Mouse (Mus musculus): ENCODE data around the gene Astl.

Gene Astl

DNA sequence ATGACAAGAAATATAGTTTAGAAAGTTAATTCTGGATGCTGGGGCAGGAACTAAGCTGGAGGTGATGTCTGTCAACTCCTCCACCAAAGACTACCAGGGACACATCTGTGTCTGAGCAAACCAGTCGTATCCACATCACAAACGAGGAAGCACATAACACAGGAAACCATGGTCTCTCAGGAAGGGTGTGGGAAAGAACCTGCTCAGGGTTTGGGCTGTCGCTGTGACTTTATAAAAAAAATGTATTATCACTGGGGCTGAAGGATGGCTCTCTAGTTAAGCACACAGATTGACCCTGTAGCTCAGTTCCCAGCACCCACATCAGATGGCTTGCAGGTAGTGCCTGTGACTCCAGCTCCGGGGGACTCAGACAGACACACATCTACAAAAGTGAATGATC, 19.4 kb upstream of the Astl start:
- in situ Hi-C loops (cut with MboI; ENCODE audit: low pct_unique_long_range_greater_than_20kb in 1 of 2, low sequenced_read_pairs in 2 of 2, unreplicated experiment in 1 of 2) = no loop called here

DNA sequence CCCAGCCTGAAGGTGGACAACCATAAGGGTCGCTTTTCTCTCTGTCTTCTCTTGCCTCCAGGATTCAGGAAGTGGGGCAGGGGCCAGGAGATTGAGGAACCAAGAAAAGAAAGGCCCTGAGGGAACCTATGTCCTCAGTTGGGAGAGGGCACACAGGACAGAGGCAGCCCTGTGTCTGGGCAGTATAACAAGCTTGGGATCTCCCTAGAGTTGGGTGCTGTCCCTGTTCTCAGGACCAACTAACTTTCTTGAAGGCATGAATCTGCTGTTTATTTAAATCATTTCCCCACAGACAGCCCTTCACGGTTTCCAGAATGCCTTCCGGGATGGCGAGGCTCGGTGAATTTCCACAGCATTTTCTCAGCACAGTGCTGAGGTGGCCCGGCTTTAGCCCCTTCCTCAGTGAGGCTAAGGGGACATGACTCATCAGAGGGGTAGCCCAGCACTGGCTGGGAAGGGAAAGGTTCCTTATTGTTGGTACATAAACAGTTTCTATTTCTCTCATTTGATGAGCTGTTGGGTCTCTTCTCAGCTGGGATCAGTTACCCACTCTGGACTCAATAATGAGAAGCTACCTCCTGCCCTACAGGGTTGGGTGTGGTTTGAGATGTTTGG, 15.7 kb upstream of the Astl start:
- in situ Hi-C loops (cut with MboI; ENCODE audit: low pct_unique_long_range_greater_than_20kb in 1 of 2, low sequenced_read_pairs in 2 of 2, unreplicated experiment in 1 of 2) = no loop called here

DNA sequence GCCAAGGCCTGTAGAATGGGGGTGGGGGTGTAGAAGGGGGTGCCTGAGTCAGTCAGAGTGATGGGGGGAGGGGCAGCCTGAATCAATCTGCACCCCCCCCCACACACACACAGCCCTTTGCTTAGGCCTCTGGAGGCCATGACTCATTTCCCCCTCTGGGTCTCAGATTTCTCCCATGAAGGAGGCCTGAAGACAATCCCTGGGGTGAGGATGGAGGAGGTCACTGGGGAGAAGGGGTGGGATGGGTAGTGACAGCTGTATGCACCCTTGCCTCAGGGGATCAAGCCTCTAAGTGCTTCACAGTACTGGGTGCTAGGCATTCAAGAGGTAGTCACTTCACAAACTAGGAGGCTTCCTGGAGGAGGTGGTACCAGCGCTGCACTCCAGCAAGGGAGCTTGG, 14.8 kb upstream of the Astl start:
- in situ Hi-C loops (cut with MboI; ENCODE audit: low pct_unique_long_range_greater_than_20kb in 1 of 2, low sequenced_read_pairs in 2 of 2, unreplicated experiment in 1 of 2) = no loop called here

DNA sequence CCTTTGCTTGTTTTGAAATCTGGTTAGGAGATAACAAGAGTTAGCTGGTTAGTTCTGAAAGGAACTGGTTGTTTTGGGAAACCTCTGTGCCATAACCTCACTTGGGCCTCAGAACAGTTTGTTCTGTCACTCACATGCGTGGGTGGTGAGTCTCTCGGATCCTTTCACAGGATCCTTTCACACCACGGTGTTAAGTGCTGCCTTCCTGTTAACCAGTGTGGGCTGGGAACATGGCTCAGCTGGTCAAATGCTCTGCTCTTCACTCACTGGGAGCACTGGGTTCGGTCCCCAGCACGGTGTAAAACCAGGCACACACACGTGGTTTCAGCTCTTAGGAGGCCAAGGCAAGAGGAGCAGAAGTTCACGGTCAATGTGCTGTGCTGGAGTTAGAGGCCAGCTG, 14.0 kb upstream of the Astl start:
- in situ Hi-C loops (cut with MboI; ENCODE audit: low pct_unique_long_range_greater_than_20kb in 1 of 2, low sequenced_read_pairs in 2 of 2, unreplicated experiment in 1 of 2) = no loop called here

DNA sequence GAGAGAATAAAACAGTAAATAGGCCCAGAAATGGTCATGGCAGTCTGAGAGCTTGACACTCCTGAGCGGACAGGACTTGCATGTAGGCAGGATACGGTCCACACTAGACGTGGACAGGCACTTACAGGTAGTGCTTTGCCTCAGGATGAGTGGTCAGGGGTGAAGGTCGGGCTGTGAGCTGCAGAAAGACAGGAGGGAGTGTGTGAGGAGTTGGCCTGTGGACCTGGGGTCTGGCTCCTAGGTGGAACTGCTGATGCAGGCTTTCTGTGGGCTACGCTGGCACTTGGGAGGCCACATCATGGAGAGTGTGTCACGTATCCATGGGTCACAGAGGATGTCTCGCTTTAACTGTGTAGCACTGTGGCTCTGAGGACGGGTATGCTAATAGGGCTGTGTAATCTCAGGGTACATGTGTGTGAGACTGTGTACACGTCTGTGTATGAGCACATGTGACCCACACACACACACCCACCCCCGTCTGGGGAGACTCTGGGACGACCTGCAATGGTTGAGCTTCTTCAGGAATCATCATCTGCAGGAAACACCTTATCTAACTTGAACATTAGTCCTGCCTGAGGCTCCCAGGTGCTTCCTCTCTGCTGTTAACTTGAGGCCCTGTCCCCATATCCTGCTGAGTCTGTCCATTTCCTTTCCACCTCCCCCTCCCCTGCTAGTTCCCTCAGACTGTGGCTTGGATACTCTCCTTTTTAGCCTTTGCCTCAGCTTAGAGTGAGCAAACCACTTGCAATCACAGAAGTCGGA, 10.2 kb upstream of the Astl start:
- in situ Hi-C loops (cut with MboI; ENCODE audit: low pct_unique_long_range_greater_than_20kb in 1 of 2, low sequenced_read_pairs in 2 of 2, unreplicated experiment in 1 of 2) = no loop called here

DNA sequence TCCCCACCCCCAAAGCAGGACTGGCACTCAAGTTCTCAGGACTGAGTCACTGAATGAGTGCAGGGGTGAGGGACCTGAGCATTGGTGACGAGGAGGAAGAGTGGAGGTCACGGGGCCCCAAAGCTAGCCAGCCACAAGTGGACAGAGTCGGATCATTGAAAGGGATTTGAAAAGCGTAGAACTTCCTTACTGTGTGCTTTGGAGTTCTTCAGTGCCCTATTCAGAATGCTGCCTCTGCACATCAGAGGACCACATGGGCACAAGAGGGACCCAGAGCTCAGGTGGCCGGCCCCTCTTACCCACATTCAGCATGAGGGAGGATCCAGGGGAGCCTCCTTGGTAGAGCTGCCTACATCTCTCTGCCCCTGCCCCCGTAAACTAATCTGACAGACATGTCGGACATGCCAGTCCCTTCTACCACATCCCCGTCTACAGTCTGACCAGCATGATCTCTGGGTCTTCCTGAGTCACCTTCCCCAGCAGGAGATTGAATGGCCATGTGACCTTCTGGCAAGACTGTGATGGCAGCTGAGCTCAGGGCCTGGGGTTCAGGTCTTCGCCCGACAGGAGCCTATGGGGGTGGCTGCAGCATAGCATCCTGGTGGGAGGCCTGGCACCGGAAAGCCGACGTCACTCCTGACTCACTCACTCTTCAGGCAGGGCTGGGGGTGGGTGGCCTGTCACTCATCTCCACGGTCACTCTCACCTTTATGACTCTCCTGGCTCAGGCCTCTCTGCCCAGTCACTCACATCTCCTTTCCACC, 5.5 kb upstream of the Astl start:
- in situ Hi-C loops (cut with MboI; ENCODE audit: low pct_unique_long_range_greater_than_20kb in 1 of 2, low sequenced_read_pairs in 2 of 2, unreplicated experiment in 1 of 2) = no loop called here

DNA sequence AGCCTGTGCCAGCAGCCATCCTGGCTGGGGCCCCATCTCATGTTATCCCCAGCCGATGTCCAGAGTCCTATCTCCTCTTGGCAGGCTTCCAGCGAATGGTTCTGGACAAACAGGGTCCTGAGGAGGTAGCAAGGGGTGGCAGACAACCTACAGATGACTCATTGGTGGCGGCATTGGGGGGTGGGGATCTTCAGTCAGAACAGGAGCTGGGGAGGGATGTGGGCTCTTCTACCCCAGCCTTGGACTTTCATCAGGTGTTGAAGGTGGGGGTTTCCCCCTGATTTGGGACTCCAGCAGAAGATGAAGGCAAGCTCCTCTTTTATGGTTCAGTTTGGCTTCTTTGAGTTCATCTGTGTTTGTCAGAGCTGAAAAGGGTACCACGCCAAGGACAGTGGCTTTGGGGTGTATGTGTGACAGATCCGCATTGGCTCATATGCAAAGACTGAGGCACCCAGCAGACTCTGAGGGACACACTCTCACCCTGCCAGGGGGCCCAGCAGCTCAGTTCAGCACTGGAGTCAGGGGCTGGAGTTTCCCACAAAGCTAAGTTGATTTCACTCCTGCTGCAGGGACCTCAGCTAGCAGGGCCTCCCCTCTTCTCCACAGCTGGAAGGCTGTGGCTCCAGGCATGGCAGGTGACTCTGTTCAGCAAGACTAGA, 4.4 kb upstream of the Astl start:
- in situ Hi-C loops (cut with MboI; ENCODE audit: low pct_unique_long_range_greater_than_20kb in 1 of 2, low sequenced_read_pairs in 2 of 2, unreplicated experiment in 1 of 2) = no loop called here

DNA sequence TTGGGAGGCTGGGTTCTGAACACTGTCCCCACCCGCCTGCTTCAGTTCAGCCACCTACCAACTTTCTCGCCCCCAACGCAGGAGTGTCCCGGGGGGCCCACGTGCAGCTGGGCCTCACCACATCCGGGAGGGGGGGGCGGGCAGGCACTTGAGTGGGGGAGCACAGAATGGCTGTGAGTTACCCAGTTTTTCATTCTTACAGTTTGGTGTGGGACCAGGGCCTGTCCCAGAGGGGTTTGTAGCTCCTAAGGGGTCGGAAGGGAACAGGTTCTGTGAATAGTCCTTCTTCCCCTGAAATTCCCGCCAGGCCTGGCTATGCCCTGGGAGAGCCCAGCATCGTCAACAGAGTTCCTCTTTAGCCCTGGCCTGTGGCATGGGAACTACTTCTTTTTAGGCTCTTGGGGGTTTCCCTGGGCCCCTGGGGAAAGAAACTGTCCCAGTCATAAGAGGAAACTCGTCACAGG, 3.3 kb upstream of the Astl start:
- in situ Hi-C loops (cut with MboI; ENCODE audit: low pct_unique_long_range_greater_than_20kb in 1 of 2, low sequenced_read_pairs in 2 of 2, unreplicated experiment in 1 of 2) = no loop called here

DNA sequence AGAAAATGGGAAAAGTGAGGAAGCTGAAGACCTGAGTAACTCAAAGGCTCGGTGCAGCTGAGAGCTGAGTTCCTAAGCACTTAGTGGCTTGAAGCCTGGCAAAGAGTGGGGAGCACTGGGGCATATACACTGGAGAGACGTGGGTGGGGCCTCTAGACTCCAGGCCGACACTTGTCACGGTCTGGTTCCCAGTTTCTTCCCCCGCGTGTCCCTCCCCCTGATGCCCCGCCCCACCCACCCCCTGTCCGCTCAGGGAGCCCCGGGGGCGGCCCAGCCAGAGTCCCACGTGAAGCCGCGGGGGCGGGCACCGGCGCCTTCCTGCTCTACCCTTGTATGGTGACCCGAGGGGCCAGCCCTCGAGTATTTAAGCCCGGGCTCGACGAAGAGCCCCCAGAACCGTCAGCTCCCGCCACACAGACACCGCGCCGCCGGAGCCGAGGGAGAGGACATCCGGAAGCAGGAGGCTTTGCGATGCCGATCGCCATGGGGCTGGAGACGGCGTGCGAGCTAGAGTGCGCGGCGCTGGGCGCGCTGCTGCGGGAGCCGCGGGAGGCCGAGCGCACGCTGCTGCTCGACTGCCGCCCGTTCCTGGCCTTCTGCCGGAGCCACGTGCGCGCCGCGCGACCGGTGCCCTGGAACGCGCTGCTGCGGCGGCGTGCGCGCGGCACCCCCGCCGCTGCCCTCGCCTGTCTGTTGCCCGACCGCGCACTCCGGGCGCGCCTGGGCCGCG, 2.5 kb upstream of the Astl start, which contains the start of gene Dusp2:
TSS of gene Dusp2 (plus strand) at position 393 of the 730 bp plus-strand sequence.
- in situ Hi-C loops (cut with MboI; ENCODE audit: low pct_unique_long_range_greater_than_20kb in 1 of 2, low sequenced_read_pairs in 2 of 2, unreplicated experiment in 1 of 2) = no loop called here

DNA sequence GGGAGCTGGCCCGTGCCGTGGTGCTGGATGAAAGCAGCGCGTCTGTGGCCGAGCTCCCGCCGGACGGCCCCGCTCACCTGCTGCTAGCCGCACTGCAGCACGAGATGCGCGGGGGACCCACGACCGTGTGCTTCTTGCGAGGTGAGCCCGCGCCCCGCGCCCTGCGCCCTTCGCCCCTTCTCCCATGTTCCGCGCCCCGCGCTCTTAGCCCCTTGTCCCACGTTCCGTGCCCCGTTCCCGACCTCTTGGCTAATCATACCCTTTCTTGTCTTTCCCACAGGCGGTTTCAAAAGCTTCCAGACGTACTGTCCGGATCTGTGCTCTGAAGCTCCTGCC, 2.0 kb upstream of the Astl start:
- in situ Hi-C loops (cut with MboI; ENCODE audit: low pct_unique_long_range_greater_than_20kb in 1 of 2, low sequenced_read_pairs in 2 of 2, unreplicated experiment in 1 of 2) = no loop called here

DNA sequence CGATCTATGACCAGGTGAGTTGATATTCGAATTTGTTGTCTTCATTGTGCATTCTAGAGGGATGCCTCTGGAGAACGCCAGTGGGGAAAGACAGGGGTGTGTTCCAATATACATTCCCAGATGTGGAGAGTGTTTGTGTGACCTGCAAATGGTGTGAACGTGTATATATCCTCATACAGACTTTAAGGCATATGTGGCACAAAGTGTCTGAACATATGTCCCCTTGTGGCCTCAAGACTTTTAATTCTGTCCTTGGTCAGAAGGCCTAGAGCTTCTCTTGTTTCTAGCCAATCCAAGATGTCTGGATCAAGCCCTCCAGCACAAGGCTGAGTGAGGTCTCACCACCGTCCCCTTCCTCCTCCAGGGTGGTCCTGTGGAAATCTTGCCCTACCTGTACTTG, 1.6 kb upstream of the Astl start:
- in situ Hi-C loops (cut with MboI; ENCODE audit: low pct_unique_long_range_greater_than_20kb in 1 of 2, low sequenced_read_pairs in 2 of 2, unreplicated experiment in 1 of 2) = no loop called here

DNA sequence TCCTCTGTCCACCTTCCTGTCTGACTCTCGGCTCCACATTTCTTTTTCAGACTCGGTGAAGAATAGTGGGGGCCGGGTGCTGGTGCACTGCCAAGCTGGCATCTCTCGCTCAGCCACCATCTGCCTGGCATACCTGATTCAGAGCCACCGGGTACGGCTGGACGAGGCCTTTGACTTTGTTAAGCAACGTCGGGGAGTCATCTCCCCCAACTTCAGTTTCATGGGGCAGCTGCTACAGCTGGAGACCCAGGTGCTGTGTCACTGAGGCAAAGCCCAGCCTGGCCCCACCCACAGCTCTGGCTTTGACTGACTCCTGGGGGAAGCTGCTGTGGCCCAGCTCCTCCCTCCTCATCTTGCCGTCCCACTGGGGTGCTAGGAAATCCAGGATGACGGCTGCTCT, 908 bp upstream of the Astl start:
- in situ Hi-C loops (cut with MboI; ENCODE audit: low pct_unique_long_range_greater_than_20kb in 1 of 2, low sequenced_read_pairs in 2 of 2, unreplicated experiment in 1 of 2) = no loop called here

DNA sequence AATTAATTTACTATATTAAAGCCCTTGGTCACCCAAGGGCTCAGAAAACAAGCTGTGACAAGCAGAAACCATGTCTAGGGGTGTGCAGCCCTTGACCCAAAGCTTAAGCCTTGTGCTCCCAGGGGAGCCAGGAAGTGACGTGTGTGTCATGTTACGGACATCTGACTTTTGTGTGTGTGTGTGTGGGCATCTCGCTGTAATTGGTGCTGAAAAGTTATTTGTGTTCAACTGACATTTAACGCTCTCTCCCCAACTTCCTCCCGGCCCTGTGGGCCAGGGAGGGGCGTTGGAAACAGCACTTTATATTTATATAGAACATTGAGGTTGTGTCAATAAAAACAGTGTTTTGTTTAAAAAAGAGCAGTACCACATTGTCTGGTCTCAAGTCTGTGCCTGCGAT, 427 bp upstream of the Astl start:
- in situ Hi-C loops (cut with MboI; ENCODE audit: low pct_unique_long_range_greater_than_20kb in 1 of 2, low sequenced_read_pairs in 2 of 2, unreplicated experiment in 1 of 2) = no loop called here

DNA sequence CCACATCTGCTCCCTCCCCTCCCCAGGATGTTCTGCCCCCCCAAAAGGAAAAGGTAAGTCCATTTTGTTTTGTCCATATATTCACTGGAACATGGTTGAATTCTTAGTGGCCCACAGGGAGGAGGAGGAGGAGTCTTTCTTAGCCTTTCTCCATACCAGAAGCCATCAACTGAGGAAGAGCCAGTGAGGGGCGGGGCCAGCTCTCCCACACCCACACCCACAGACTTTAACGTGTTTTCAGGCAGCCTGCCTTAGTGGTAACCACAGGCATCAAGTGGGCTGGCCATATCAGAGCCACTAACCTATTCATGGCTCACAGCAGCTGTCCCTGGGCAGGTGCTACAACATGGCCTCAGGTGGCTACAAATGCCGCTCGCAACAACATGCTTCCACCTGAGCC, 394 bp downstream of the Astl start:
- in situ Hi-C loops (cut with MboI; ENCODE audit: low pct_unique_long_range_greater_than_20kb in 1 of 2, low sequenced_read_pairs in 2 of 2, unreplicated experiment in 1 of 2) = no loop called here

DNA sequence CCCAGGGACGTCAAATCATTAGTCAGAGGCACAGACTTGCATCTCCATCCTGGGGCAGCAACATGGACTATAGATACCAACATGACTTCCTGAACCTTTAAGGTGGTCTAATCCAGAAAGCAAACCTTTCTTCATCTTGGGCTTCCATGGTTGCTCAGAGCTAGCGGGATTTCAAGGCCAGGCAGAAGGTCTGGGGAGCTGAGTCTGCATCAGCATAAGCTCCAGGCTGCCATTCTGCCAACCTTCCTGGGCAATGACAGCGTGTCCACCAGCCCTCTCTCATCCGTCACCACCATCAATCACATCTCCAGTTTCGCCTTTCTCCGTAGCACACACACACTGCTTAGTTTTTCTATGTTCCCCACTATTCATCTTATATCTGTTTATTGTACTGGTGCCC, 823 bp downstream of the Astl start:
- in situ Hi-C loops (cut with MboI; ENCODE audit: low pct_unique_long_range_greater_than_20kb in 1 of 2, low sequenced_read_pairs in 2 of 2, unreplicated experiment in 1 of 2) = no loop called here

DNA sequence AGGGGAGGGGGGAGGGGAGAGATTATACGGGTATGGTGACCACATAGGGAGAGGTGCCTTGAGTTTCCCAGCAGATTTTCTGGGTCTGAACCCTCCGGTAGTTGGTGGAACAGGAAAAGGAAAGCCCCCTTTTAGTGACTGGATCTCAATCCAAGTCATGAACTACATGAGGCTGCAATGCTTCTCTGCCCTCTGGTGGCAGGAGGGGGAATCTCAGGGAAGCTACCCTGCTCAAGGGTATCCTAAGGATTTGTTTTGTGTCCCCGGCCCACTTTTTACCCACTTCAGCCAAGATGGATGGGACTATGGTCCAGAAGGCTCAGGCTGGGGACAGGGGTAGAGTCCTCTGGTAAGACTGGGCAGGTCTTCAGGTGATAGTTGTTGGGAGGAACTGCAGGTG, 2.7 kb downstream of the Astl start:
- in situ Hi-C loops (cut with MboI; ENCODE audit: low pct_unique_long_range_greater_than_20kb in 1 of 2, low sequenced_read_pairs in 2 of 2, unreplicated experiment in 1 of 2) = no loop called here

DNA sequence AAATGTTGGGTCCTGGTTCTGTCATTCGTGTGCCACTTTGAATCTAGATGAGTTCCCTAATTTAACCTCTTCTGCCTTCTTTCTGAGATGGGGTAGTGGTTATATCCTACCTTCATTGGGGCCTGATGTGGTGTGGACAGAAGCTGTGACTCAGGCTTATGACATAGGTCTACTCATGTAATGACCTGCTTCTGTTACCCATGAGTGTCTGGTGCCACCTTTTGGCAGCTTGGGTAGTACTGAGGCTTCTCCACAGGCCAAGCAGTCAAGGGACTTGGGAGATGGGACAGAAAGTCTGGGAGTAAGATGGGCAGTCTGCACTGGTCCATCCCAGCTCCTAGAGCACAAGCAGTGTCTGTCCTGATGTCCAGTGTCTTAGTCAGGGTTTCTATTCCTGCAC, 7.9 kb downstream of the Astl start:
- in situ Hi-C loops (cut with MboI; ENCODE audit: low pct_unique_long_range_greater_than_20kb in 1 of 2, low sequenced_read_pairs in 2 of 2, unreplicated experiment in 1 of 2) = no loop called here

DNA sequence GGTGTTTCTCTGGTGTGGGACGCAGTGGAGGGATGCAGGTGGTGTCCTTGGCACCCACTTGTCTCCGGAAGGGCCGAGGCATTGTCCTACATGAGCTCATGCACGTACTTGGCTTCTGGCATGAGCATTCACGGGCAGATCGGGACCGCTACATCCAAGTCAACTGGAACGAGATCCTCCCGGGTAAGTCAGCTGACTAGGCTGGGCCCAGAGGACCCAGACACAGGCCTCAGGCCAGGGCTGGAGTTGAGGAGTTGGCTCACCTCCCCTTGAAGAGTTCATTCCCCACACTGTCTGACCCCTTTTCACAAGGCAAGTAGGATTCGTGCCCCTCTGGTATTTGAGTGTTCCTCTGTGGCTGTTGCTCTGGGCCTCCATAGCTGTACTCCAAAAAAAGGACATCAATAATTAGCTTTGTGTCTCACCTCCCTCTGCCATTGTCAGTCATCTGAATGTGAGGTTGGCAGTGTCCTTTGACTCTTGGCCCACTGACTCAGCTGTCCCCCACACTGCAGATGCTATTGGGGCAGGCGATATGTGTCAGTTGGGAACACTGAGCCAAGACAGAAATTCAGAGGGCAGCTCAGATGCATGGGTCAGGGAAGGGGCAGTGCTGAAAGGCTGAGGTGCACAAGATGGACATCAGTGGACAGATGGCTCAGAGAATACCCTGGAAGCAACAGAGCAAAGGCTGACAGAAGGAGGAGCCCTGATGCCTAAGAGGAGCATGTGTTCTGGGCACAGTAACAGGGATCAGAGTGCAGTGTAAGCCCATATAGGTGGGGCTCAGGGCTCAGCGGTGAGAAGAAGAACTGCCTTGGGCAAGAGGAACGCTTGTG, 8.9 kb downstream of the Astl start:
- in situ Hi-C loops (cut with MboI; ENCODE audit: low pct_unique_long_range_greater_than_20kb in 1 of 2, low sequenced_read_pairs in 2 of 2, unreplicated experiment in 1 of 2) = no loop called here

All from mouse embryonic stem cell (cell line).